Mouse (Mus musculus) limb, embryonic 11.5 days (tissue): ENCODE measurements at regions not wholly inside any gene's neighbourhood (a gene's known extent, or its start where the extent isn't known, plus 50 kb on each side); places are given as distances from the start of the nearest gene placed in this dataset.

Source experiments
- ATAC-seq: fragments of 200-750 bp; cut with Nextera tagmentation; 2 replicates; pipeline ENCODE4 v1.8.0; 2017; ENCODE audit warnings: low read depth; ENCODE audit not compliant: insufficient number of reproducible peaks, low FRiP score, low TSS enrichment
- DNase-seq: peaks from one replicate; pipeline ENCODE4 v3.0.0-alpha.2; 2015; ENCODE audit warnings: low spot score
- H3K27ac ChIP-seq: fragments of 300-500 bp; sonication (generic); replicated peaks from 2 replicates; pipeline ENCODE4 v1.5.1; 2014; ENCODE audit warnings: low read depth, mild to moderate bottlenecking, low read length
- H3K27me3 ChIP-seq: fragments of 300-500 bp; sonication (generic); 2 replicates; pipeline ENCODE4 v1.6.1; 2014; ENCODE audit warnings: mild to moderate bottlenecking, low read length, mixed read lengths; ENCODE audit not compliant: control insufficient read depth, insufficient read depth
- H3K36me3 ChIP-seq: fragments of 300-500 bp; sonication (generic); 2 replicates; pipeline ENCODE4 v1.6.1; 2014; ENCODE audit warnings: mild to moderate bottlenecking, low read length, moderate library complexity, mixed read lengths; ENCODE audit not compliant: control insufficient read depth, insufficient read depth
- H3K4me1 ChIP-seq: fragments of 300-500 bp; sonication (generic); 2 replicates; pipeline ENCODE4 v1.6.1; 2014; ENCODE audit warnings: low read length, mixed read lengths; ENCODE audit not compliant: control insufficient read depth, insufficient read depth
- H3K4me2 ChIP-seq: fragments of 300-500 bp; sonication (generic); 2 replicates; pipeline ENCODE4 v1.6.1; 2014; ENCODE audit warnings: low read depth, mild to moderate bottlenecking, moderate library complexity; ENCODE audit not compliant: severe bottlenecking
- H3K4me3 ChIP-seq: fragments of 300-500 bp; sonication (generic); 2 replicates; pipeline ENCODE4 v1.5.1; 2014; ENCODE audit warnings: low read depth, low read length
- H3K9ac ChIP-seq: fragments of 300-500 bp; sonication (generic); 2 replicates; pipeline ENCODE4 v1.6.1; 2014; ENCODE audit warnings: mild to moderate bottlenecking, low read length
- H3K9me3 ChIP-seq: fragments of 300-500 bp; sonication (generic); 2 replicates; pipeline ENCODE4 v1.6.1; 2016; ENCODE audit warnings: low read length; ENCODE audit not compliant: control insufficient read depth
- WGBS: fragments of 180-500 bp; shearing (Covaris S2); extraction: QIAGEN DNeasy Blood & Tissue Kit; methylation state at CpG from one replicate; pipeline ENCODE4 v1.1.7; 2014; 5-methylcytosine and 5-hydroxymethylcytosine counted together

DNA sequence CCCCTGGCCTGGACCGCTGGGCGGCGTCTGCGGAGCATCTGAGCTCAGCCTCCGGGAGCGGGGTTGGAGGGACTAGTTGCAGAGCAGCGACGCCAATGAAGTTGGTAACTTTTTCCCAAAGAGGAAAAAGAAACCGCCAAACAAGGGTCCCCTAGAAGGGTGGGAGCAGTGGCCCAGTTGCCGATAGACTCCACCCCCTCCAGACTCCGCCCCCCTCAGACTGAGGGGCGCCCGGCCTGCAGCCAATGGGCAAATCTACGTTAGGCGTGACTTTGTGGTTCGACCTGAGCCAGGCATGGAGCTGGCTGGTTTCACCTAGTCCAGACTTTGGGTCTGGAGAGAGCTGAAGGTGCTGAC is 76.8 kb upstream of the Hmga2 start:
- Histone ChIP-seq H3K36me3 (no peaks in the 10 kb centered on the region), H3K4me1 (peaks cover 9% of the 10 kb centered on the region; the same call in 1 of the 2 replicates), H3K27ac (peak overlapping the region; percentile 85), H3K9me3 (no peaks in the 10 kb centered on the region), H3K27me3 (no peaks in the 10 kb centered on the region), H3K4me3 (peak overlapping the region; percentile 47), H3K9ac (peak overlapping the region; percentile 77), H3K4me2 (peak overlapping the region; percentile 98)
- DNase-seq (peak; percentile 87), ATAC-seq (peak; percentile 83)
- 0% methylated on average over 16 of the region's 16 CpGs for WGBS

DNA sequence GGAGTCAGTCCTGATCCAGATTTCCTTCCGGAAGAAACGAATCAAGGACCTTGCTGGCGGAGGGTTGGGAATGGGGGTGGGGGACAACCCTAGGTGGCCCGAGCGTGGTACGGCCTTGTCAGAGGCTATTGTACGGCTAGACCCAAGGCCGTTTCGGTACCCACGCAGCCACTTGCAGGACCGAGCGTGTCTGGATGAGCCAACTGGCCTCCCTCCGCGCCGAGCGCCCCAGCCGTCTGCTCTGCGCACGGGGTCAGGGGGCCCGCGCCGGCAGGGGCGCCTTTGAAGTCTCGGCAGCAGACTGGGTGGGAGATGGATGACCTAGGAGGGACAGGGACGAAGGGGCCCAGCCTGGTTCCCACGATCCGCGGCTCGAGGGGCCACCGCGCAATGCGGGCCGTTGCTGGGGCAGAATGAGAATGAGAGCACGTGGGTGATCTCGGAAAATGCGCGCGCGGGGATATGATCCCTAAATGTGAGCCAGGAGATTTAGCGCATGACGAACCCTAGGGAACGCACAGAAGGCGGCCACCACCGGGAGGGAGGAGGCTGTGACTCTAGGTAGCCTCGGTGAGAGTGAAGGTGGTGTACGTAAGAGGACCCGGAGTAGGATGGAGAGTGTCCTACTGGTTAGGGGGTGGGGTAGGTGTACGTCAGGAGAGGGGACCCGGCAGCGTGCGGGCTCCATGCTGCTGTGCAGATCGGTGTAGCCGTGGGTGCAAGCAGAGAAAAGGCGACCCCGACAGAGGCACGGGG is 76.2 kb upstream of the Hmga2 start:
- under 1% methylated on average over 55 of the region's 56 CpGs for WGBS
- peak overlapping the region; percentile 77 for H3K9ac ChIP-seq
- DNase-seq = peak; percentile 81

DNA sequence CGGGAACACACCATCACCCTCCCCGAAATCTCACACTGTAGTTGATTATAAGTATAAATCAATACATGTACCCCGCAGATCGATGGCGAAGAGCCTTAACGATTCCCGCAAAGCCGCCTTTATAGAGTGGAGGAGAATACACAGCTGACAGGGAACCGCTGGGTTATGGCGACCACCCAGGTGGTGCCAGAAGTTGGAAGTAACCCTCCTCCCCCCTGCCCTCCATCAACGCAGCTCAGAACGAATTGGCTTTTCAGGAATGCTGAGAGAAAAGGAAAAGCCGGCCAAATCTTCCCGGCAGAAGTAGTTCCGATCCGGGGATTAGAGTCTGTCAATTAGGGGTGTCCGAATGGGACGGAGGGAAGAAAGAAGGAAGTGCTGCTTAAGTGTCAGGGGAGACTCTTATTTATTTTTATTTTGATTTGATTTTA is 75.6 kb upstream of the Hmga2 start:
- DNase-seq (peak; percentile 77), ATAC-seq (peak; percentile 75)
- Histone ChIP-seq H3K36me3 (no peaks in the 10 kb centered on the region), H3K4me2 (peak overlapping the region; percentile 98), H3K9ac (peak overlapping the region; percentile 77), H3K9me3 (no peaks in the 10 kb centered on the region), H3K4me1 (peaks cover 9% of the 10 kb centered on the region; the same call in 1 of the 2 replicates), H3K27ac (peak overlapping the region; percentile 85), H3K4me3 (peak overlapping the region; percentile 47), H3K27me3 (no peaks in the 10 kb centered on the region)
- under 1% methylated on average over 18 of the region's 18 CpGs for WGBS

More for the DNA sequence above, 76.2 kb upstream of the Hmga2 start:
- Histone ChIP-seq H3K27ac (peak overlapping the region; percentile 85), H3K4me1 (peaks cover 9% of the 10 kb centered on the region; the same call in 1 of the 2 replicates), H3K27me3 (no peaks in the 10 kb centered on the region), H3K36me3 (no peaks in the 10 kb centered on the region), H3K4me2 (peak overlapping the region; percentile 98), H3K4me3 (peak overlapping the region; percentile 47), H3K9me3 (no peaks in the 10 kb centered on the region)
- ATAC-seq = peak; percentile 84

DNA sequence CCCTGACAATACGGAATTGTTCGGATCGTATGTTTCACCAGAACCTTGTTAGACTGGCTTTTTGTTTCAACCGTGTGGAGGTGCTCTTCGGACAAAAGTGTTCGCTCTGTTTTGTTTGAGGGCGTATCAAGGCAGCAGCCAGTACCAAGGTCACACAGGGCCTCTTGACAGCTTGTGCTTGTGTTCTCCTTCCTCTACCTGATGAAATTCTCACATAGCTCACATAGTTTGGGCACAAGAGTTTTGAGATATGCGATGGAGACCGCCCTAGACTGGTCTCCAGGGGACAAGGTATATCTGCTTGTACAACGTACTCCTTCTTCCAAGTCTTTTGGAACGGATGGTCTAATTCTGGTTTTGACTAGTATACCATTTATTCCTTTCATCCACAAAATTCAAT is 70.9 kb upstream of the Hmga2 start:
- 93% methylated on average over 11 of the region's 11 CpGs for WGBS
- Histone ChIP-seq H3K4me2 (no peak overlapping the region), H3K27me3 (no peaks in the 10 kb centered on the region), H3K36me3 (no peaks in the 10 kb centered on the region), H3K4me1 (peaks cover 4% of the 10 kb centered on the region; the same call in 1 of the 2 replicates), H3K4me3 (no peak overlapping the region), H3K9me3 (no peaks in the 10 kb centered on the region), H3K27ac (no peak overlapping the region), H3K9ac (no peak overlapping the region)
- ATAC-seq = no peak
- no peak for DNase-seq

DNA sequence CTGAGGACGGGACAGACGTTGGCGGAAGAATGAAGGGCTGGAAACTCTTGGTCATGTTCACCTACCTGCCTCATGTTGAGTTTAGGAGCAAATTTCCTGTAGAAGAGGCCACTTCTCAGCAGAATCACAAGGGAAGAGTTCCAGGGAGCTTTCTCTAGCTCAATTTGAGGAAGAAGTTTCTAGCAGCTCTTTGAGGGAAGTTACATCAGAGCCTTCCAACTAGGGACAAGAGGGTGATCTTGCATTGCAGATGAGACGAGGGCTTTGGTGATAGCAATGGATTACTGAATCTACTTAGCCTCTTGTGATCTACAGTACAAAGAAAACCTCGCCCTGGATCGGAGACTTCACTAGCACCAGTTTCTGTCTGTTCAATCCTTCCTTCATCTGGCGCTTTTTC is 65.3 kb upstream of the Hmga2 start:
- no peak for DNase-seq
- Histone ChIP-seq H3K9ac (no peak overlapping the region), H3K4me2 (no peak overlapping the region), H3K36me3 (no peaks in the 10 kb centered on the region), H3K27ac (no peak overlapping the region), H3K27me3 (no peaks in the 10 kb centered on the region), H3K9me3 (no peaks in the 10 kb centered on the region), H3K4me1 (0 out of 2 replicates have a peak, but pooled peaks cover 2% of the 10 kb centered on the region), H3K4me3 (no peak overlapping the region)
- 91% methylated on average over 7 of the region's 7 CpGs for WGBS
- ATAC-seq = no peak

DNA sequence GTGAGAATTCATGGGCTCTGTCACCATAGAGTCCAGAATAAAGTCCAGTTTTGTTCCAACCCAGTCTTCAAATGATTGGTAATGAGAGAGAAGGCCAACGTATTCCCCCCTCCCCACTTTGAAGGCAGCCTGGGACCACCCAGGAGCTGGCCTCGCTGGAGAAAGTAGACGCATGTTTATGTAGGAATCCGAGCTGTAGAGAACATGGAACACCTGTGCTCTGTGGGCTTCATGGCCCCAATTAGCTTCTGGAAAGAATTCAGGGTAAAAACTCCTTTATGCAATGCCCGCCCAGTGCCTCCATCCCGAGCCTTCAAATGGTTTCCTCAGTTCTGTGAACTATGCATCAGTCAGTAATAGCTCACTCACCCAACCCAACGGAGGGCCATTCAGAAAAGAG is 62.3 kb upstream of the Hmga2 start:
- ATAC-seq = no peak
- no peak overlapping the region for H3K9ac ChIP-seq
- no peak overlapping the region for H3K4me3 ChIP-seq
- no peaks in the 10 kb centered on the region for H3K36me3 ChIP-seq
- H3K9me3 ChIP-seq = no peaks in the 10 kb centered on the region
- WGBS = 60% methylated on average over 7 of the region's 7 CpGs
- H3K4me1 ChIP-seq = 0 out of 2 replicates have a peak, but pooled peaks cover 2% of the 10 kb centered on the region
- no peak overlapping the region for H3K4me2 ChIP-seq
- H3K27ac ChIP-seq = peak overlapping the region; percentile 24; the same call in 1 of the 2 replicates
- no peaks in the 10 kb centered on the region for H3K27me3 ChIP-seq
- DNase-seq = no peak

DNA sequence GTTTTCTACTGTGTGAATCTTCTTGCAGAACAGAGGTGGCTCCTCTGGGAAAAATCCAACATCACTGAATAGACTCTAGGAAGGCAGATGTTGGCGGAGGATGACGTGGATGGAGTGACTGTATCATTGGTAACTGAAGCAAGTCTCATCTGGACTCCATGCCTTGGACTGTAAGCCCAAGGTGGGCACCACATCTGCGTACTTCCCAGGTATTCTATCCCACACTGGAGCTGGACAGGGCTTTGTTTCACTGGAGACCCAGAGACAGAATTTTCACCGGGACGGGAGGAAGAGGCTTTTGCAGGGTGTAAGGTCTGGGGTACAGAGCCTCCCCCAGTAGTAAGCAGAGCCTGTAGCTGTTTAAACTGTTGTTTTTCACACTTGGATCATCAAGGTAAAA is 52.1 kb upstream of the Hmga2 start:
- H3K9ac ChIP-seq = no peak overlapping the region
- H3K4me2 ChIP-seq = no peak overlapping the region
- no peak overlapping the region for H3K4me3 ChIP-seq
- DNase-seq (no peak), ATAC-seq (no peak)
- H3K9me3 ChIP-seq = no peaks in the 10 kb centered on the region
- no peaks in the 10 kb centered on the region for H3K36me3 ChIP-seq
- no peaks in the 10 kb centered on the region for H3K27me3 ChIP-seq
- H3K27ac ChIP-seq = no peak overlapping the region
- WGBS = 96% methylated on average over 5 of the region's 5 CpGs
- H3K4me1 ChIP-seq = 0 out of 2 replicates have a peak, but pooled peaks cover 2% of the 10 kb centered on the region

DNA sequence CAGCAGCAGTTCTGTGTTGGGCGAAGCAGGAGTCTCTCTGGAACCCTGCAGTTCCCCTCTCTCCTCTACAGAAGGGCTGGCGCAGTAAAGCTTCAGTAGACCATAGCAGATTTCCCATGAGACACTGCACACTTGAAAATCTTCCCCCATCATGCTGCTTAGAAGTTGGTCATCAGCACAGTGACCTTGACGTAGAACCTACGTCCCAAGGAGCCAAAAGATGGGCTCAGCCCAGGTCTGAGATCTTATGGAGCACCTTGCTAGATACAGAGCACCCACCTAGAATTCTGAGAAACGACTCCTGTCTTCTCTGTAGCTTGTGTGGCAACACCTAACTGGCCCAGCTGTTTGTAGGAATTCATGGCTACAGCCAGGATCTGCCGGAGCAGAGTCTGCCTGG is 51.7 kb upstream of the Hmga2 start:
- ATAC-seq (no peak), DNase-seq (no peak)
- no peak overlapping the region for H3K4me2 ChIP-seq
- H3K4me3 ChIP-seq = no peak overlapping the region
- H3K27ac ChIP-seq = no peak overlapping the region
- H3K9me3 ChIP-seq = no peaks in the 10 kb centered on the region
- H3K9ac ChIP-seq = no peak overlapping the region
- H3K36me3 ChIP-seq = no peaks in the 10 kb centered on the region
- no peaks in the 10 kb centered on the region for H3K27me3 ChIP-seq
- 0 out of 2 replicates have a peak, but pooled peaks cover 2% of the 10 kb centered on the region for H3K4me1 ChIP-seq
- WGBS = 87% methylated on average over 6 of the region's 6 CpGs
